Comparison of ENCODE assay signal across 8 mouse cellular contexts in genomic region chrX:103981169-103981689, GRCm38 (mm10). TPM values are rescaled to one million over a fixed set of nuclear protein-coding genes. Genes with fewer than 3 reads are reported as not detected.
A peak's percentile ranks its signal among the peaks of the same experiment; 100 is the strongest.
DNase-seq lines count a peak whose midpoint lies in the region; ATAC-seq lines count a peak whose summit lies in the region.

TSS of gene Rlim (minus strand) at chrX:103981284.

- peak within 1 kb of the TSS; percentile 71 for H3K9ac ChIP-seq in hindbrain, embryonic 15.5 days

- H3K4me2 ChIP-seq in hindbrain, embryonic 15.5 days, result peak within 1 kb of the TSS; percentile 58

- peaks cover 14% of the 10 kb centered on the region; the same call in 1 of the 2 replicates for H3K27me3 ChIP-seq in hindbrain, embryonic 15.5 days

- no peaks in the 10 kb centered on the region for H3K36me3 ChIP-seq in hindbrain, embryonic 15.5 days

- H3K27ac ChIP-seq in hindbrain, embryonic 15.5 days (replicated peaks), result peak within 1 kb of the TSS; percentile 86

- peak within 1 kb of the TSS; percentile 69 for H3K4me3 ChIP-seq in hindbrain, embryonic 15.5 days

- H3K4me1 ChIP-seq in hindbrain, embryonic 15.5 days (replicated peaks), result no peaks in the 10 kb centered on the region

- WGBS in hindbrain, embryonic 15.5 days, result 32% methylated on average over 27 of the region's 27 CpGs

- H3K9me3 ChIP-seq in hindbrain, embryonic 15.5 days, result no peaks in the 10 kb centered on the region

- peak; percentile 100 for ATAC-seq in hindbrain, embryonic 15.5 days (ENCODE audit: low FRiP score, low read depth)

- peak; percentile 96 for DNase-seq in T-cell, adult 2 months (ENCODE audit: low spot score)
- peak; percentile 79 to 88 for DNase-seq in cerebellum, postnatal 36 days
- DNase-seq in frontal cortex, postnatal 36 days (ENCODE audit: low spot score in 2 of 2), result peak; percentile 88 to 91
- DNase-seq in left cerebral cortex, adult 11 months (ENCODE audit: low spot score), result peak; percentile 90
- peak; percentile 93 to 97 for DNase-seq in lung, postnatal 4 days
- peak; percentile 78 for DNase-seq in retina, postnatal 7 days (ENCODE audit: low read depth, low spot score)
- peak; percentile 70 for DNase-seq in urinary bladder, adult 2 months (ENCODE audit: low spot score)

RNA-seq across cellular contexts. Expression of gene Rlim, which starts in this region (rescaled TPM):
- 24.9 and 25.7 TPM in 2 replicates for polyA plus RNA-seq in hindbrain, embryonic 15.5 days (2015; fragmentation: Nextera tagmentation; extraction: Ambion mirVana)
- polyA plus RNA-seq in urinary bladder, adult 2 months (2012; rRNA removed), result 17.6 and 20.8 TPM in 2 replicates

Comparison
In these comparisons a context has a peak if more than half of its experiments do, and no peak if none do; other contexts are left out.
1. Peak in every context shown above with its lines: DNase-seq, ATAC-seq, H3K4me3 ChIP-seq and H3K27ac ChIP-seq.